Mouse (Mus musculus) liver, adult 2 months (tissue): Measurements from ENCODE around the gene Slc35e3.

Source experiments
- CTCF ChIP-seq: fragments of 200-500 bp; IDR thresholded peaks from 2 replicates; pipeline ENCODE4 v1.5.1; 2011; ENCODE audit warnings: low read depth, low read length, control low read depth
- POLR2A ChIP-seq: fragments of 200-500 bp; IDR thresholded peaks from 2 replicates; pipeline ENCODE4 v1.6.1; 2011; ENCODE audit warnings: low read length, control low read depth; ENCODE audit not compliant: insufficient read depth; ENCODE audit errors: extremely low read depth

GRCm38 (mm10) chr10:117712871-117713270 is 33.3 kb downstream of the Slc35e3 start:
- TF ChIP-seq CTCF (no peak), POLR2A (no peak)
